Comparison of ENCODE assay signal across 13 mouse cellular contexts in the genomic region with DNA sequence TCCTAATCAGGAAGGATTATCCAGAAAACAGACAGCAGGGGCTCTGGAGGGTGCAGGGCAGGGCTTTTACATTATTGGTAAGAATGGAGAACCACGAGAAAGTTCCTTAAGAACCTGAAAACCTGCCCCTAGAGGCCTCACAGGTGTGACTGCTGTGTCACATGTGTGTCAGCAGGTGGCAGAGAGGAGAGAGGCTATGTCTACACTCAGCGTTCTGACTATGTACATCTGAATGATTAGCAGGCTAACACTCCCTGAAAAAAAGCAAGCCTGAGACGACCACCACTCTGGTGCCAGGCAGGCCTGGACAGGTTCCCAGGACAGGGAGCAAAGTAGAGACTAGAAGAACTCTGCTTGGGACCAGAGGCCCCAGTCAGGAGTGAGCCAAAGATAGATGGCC. TPM values are rescaled to one million over a fixed set of nuclear protein-coding genes. Genes with fewer than 3 reads are reported as not detected.
DNase-seq lines count a peak whose midpoint lies in the region; ATAC-seq and TF ChIP-seq lines count a peak whose summit lies in the region.
"Had no signal": no experiment of that assay in that cellular context is flagged by ENCODE, and none has a peak within 500 bp of the region (broad histone marks: within the 10 kb centered on the region; RNA-seq: fewer than 3 reads in every experiment).

No protein-coding gene starts in this region.

- H3K36me3 ChIP-seq in limb, embryonic 11.5 days (ENCODE audit: control insufficient read depth, insufficient read depth, low read length), result no peaks in the 10 kb centered on the region
- no peaks in the 10 kb centered on the region for H3K36me3 ChIP-seq in limb, embryonic 10.5 days
- H3K36me3 ChIP-seq: limb, embryonic 13.5 days had no signal

- H3K27me3 ChIP-seq in limb, embryonic 11.5 days (ENCODE audit: control insufficient read depth, insufficient read depth, low read length), result no peaks in the 10 kb centered on the region
- no peaks in the 10 kb centered on the region for H3K27me3 ChIP-seq in limb, embryonic 10.5 days (ENCODE audit: low read depth, poor library complexity, severe bottlenecking)
- H3K27me3 ChIP-seq in Patski, result peaks cover 50% of the 10 kb centered on the region
- H3K27me3 ChIP-seq: limb, embryonic 13.5 days had no signal

- 43% methylated on average over 3 of the region's 3 CpGs for WGBS in limb, embryonic 11.5 days
- WGBS in limb, embryonic 10.5 days, result 39% methylated on average over 3 of the region's 3 CpGs

- no peaks in the 10 kb centered on the region for H3K4me1 ChIP-seq in limb, embryonic 11.5 days (ENCODE audit: control insufficient read depth, insufficient read depth, low read length)
- no peaks in the 10 kb centered on the region for H3K4me1 ChIP-seq in limb, embryonic 10.5 days
- H3K4me1 ChIP-seq: limb, embryonic 13.5 days had no signal

- in situ Hi-C loops in Patski (cut with MboI; ENCODE audit: low pct_unique_long_range_greater_than_20kb), result loop anchor here (5.0 kb wide), 1 partner anchor 166 kb away; the partner anchor contains the start of gene Als2

- POLR2A ChIA-PET in Patski (lab: Charles Lee), result no interaction called here

- H3K9ac ChIP-seq in limb, embryonic 11.5 days (ENCODE audit: low read length), result no peak overlapping the region
- H3K9ac ChIP-seq: limb, embryonic 13.5 days had no signal

- no peak overlapping the region for H3K4me2 ChIP-seq in limb, embryonic 11.5 days (ENCODE audit: low read depth, severe bottlenecking)
- H3K4me2 ChIP-seq: limb, embryonic 13.5 days had no signal

- no peak overlapping the region for H3K27ac ChIP-seq in limb, embryonic 11.5 days (replicated peaks; ENCODE audit: low read depth, low read length)
- no peak overlapping the region for H3K27ac ChIP-seq in limb, embryonic 10.5 days
- H3K27ac ChIP-seq: limb, embryonic 13.5 days had no signal

- CTCF ChIA-PET in Patski (lab: Charles Lee), result interaction anchor here (1.3 to 1.8 kb wide), 2 partner anchors 72 to 94 kb away, joined by 3 to 4 read pairs; no protein-coding TSS in a partner anchor

- no peak for ATAC-seq in limb, embryonic 11.5 days (ENCODE audit: insufficient number of reproducible peaks, low FRiP score, low TSS enrichment, low read depth)
- peak; percentile 44 for ATAC-seq in Patski
- ATAC-seq: activated CD4-positive, CD25-positive, alpha-beta regulatory T cell, adult 4 months had no signal

- peak; percentile 79 for TF ChIP-seq CTCF in Patski (IDR thresholded peaks at IDR 0.05)

- DNase-seq in limb, embryonic 11.5 days (ENCODE audit: low spot score), result peak; percentile 24
- no peak for DNase-seq in limb, embryonic 10.5 days (ENCODE audit: low spot score)
- DNase-seq in Patski (ENCODE audit: low read depth, low spot score) (no peak), adipocyte (ENCODE audit: low spot score) (no peak)
- peak; percentile 30 for DNase-seq in kidney, postnatal 14 days
- DNase-seq in thymus, postnatal 10 days (ENCODE audit: low spot score in 2 of 2), result peak; percentile 24 to 53
- no peak for DNase-seq in frontal cortex, postnatal 14 days (ENCODE audit: low spot score in 2 of 2)
- DNase-seq in right cerebral cortex, postnatal 36 days (ENCODE audit: low spot score in 2 of 2), result no peak
- DNase-seq: cerebellum, adult 9-10 months; heart, postnatal 36 days had no signal

- H3K9me3 ChIP-seq in limb, embryonic 11.5 days (ENCODE audit: control insufficient read depth, low read length), result no peaks in the 10 kb centered on the region
- no peaks in the 10 kb centered on the region for H3K9me3 ChIP-seq in limb, embryonic 10.5 days (replicated peaks)
- H3K9me3 ChIP-seq: limb, embryonic 13.5 days had no signal

- no peak overlapping the region for H3K4me3 ChIP-seq in limb, embryonic 11.5 days (ENCODE audit: low read depth, low read length)
- no peak overlapping the region for H3K4me3 ChIP-seq in limb, embryonic 10.5 days
- H3K4me3 ChIP-seq: limb, embryonic 13.5 days; myocyte had no signal

RNA-seq across cellular contexts. Expression of gene C2cd6, which starts 23.8 kb away (rescaled TPM):
- not detected in 2 replicates for polyA plus RNA-seq in limb, embryonic 11.5 days (2014; fragmentation: Nextera tagmentation; extraction: Ambion mirVana)
- polyA plus RNA-seq in limb, embryonic 10.5 days (2016; fragmentation: Nextera tagmentation; extraction: Ambion mirVana), result not detected in 2 replicates
- not detected for polyA plus RNA-seq in Patski (2021)
- polyA plus RNA-seq: limb, embryonic 13.5 days; myocyte had no signal

RNA-seq across cellular contexts. Expression of gene Tmem237, which starts 49.3 kb away (rescaled TPM):
- 36.2 and 39.8 TPM in 2 replicates for polyA plus RNA-seq in limb, embryonic 11.5 days (2014; fragmentation: Nextera tagmentation; extraction: Ambion mirVana)
- polyA plus RNA-seq in limb, embryonic 10.5 days (2016; fragmentation: Nextera tagmentation; extraction: Ambion mirVana), result 34.0 and 36.5 TPM in 2 replicates
- 35.2 TPM for polyA plus RNA-seq in Patski (2021)

Comparison
In these comparisons a context has a peak if more than half of its experiments do, and no peak if none do; other contexts are left out.
1. DNase-seq: peak in limb, embryonic 11.5 days (single experiment), kidney, postnatal 14 days (single experiment) and thymus, postnatal 10 days (2 of 2); none in limb, embryonic 10.5 days (single experiment), Patski (single experiment), adipocyte (single experiment), frontal cortex, postnatal 14 days (0 of 2) and right cerebral cortex, postnatal 36 days (0 of 2).